Mouse (Mus musculus) liver, postnatal 0 days (tissue): ENCODE data around the gene Prokr1.

ENCODE experiments used
- CTCF ChIP-seq: sonication (generic); IDR thresholded peaks from 2 replicates; pipeline ENCODE4 v1.5.1; 2016; ENCODE audit warnings: antibody characterized with exemption, low read depth
- EP300 ChIP-seq: IDR thresholded peaks from 2 replicates; pipeline ENCODE4 v1.6.1; 2016; ENCODE audit warnings: antibody characterized with exemption, low read depth, mild to moderate bottlenecking

DNA sequence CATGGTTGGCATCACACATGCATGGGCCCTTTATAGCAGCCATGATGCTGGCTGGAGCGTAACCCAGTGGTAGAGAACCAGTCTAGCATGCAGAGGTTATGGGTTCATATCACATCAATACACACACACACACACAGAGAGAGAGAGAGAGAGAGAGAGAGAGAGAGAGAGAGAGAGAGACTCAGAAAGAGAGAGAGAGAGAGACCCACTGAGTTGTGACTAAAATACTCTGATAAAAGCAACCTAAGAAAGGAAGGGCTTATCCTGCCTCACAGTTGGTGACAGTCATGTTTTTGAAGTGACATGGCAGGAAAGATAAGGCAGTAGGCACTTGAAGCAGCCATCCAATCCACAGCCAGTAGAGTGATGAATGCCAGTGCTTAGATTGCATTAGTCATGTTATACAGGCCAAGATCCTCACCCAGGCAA, 7.3 kb downstream of the Prokr1 start:
- TF ChIP-seq CTCF = no peak
- peak; percentile 99 for TF ChIP-seq EP300
